Mouse (Mus musculus) MEL (cell line): ENCODE data around the gene Ralgds. TPM values are rescaled to one million over a fixed set of nuclear protein-coding genes. Genes with fewer than 3 reads are reported as not detected.

Experiments
- DNase-seq: peaks from one replicate; pipeline ENCODE4 v3.0.0; 2011; ENCODE audit warnings: low read depth, low spot score
- H3K27ac ChIP-seq: 2 replicates; pipeline ENCODE4 v1.5.1; 2012; ENCODE audit warnings: low read depth, mild to moderate bottlenecking, control low read depth, low read length, moderate library complexity; ENCODE audit not compliant: control insufficient read depth
- H3K27me3 ChIP-seq, 2 experiments: fragments of 150-350 bp in 1 of 2; sonication (generic) in 1 of 2; 2 replicates each; pipeline ENCODE4 v1.6.1; 2012; ENCODE audit warnings: low read length in 2 of 2, mild to moderate bottlenecking in 2 of 2, improper control_type of control experiment in 1 of 2, moderate library complexity in 1 of 2; ENCODE audit not compliant: insufficient read depth in 2 of 2, control insufficient read depth in 1 of 2
- H3K36me3 ChIP-seq, 2 experiments: 2 replicates each; pipeline ENCODE4 v1.6.1; 2012 to 2014; ENCODE audit warnings: low read length in 2 of 2, improper control_type of control experiment in 1 of 2, inconsistent platforms in 1 of 2, mild to moderate bottlenecking in 1 of 2; ENCODE audit not compliant: insufficient read depth in 2 of 2, control insufficient read depth in 1 of 2
- H3K4me1 ChIP-seq, 2 experiments: fragments of 150-350 bp in 1 of 2; sonication (generic) in 1 of 2; 2 replicates each; pipeline ENCODE4 v1.6.1; 2012; ENCODE audit warnings: low read length in 2 of 2, improper control_type of control experiment in 1 of 2, mild to moderate bottlenecking in 1 of 2; ENCODE audit not compliant: insufficient read depth in 2 of 2, control insufficient read depth in 1 of 2
- H3K4me3 ChIP-seq, 2 experiments: fragments of 150-350 bp in 1 of 2; sonication (generic) in 1 of 2; 2 replicates each; pipeline ENCODE4 v1.5.1; 2012; ENCODE audit warnings: low read depth in 2 of 2, low read length in 2 of 2, mild to moderate bottlenecking in 2 of 2, moderate library complexity in 2 of 2, control low read depth in 1 of 2, improper control_type of control experiment in 1 of 2; ENCODE audit not compliant: control insufficient read depth in 1 of 2, insufficient read depth in 1 of 2
- H3K79me2 ChIP-seq: 2 replicates; pipeline ENCODE4 v1.6.1; 2012; ENCODE audit warnings: mild to moderate bottlenecking, low read length, moderate library complexity; ENCODE audit not compliant: control insufficient read depth, poor library complexity, insufficient read depth
- H3K9ac ChIP-seq: 2 replicates; pipeline ENCODE4 v1.6.1; 2012; ENCODE audit warnings: low read depth, mild to moderate bottlenecking, control low read depth, low read length, moderate library complexity; ENCODE audit not compliant: control insufficient read depth, poor library complexity, severe bottlenecking
- H3K9me3 ChIP-seq: fragments of 150-350 bp; sonication (generic); replicated peaks from 2 replicates; pipeline ENCODE4 v1.6.1; 2012; ENCODE audit warnings: mild to moderate bottlenecking, low read length, improper control_type of control experiment, moderate library complexity; ENCODE audit not compliant: insufficient read depth
- BHLHE40 ChIP-seq: IDR thresholded peaks from 2 replicates; pipeline ENCODE4 v1.6.1; 2012; ENCODE audit warnings: low read depth, mild to moderate bottlenecking, inconsistent platforms, low read length, improper control_type of control experiment, borderline replicate concordance
- CHD2 ChIP-seq: IDR thresholded peaks from 2 replicates; pipeline ENCODE4 v1.6.1; 2011; ENCODE audit warnings: low read length, improper control_type of control experiment
- E2F4 ChIP-seq: IDR thresholded peaks from 2 replicates; pipeline ENCODE4 v1.6.1; 2011; ENCODE audit warnings: low read depth, low read length, improper control_type of control experiment, borderline replicate concordance
- ETS1 ChIP-seq: IDR thresholded peaks from 2 replicates; pipeline ENCODE4 v1.6.1; 2012; ENCODE audit warnings: low read depth, mild to moderate bottlenecking, inconsistent platforms, low read length, improper control_type of control experiment, moderate library complexity
- JUND ChIP-seq: IDR thresholded peaks from 2 replicates; pipeline ENCODE4 v1.6.1; 2011; ENCODE audit warnings: low read depth, mild to moderate bottlenecking, improper control_type of control experiment, low read length
- KAT2A ChIP-seq: conservative IDR thresholded peaks from 2 replicates; pipeline ENCODE4 v1.6.1; 2012; ENCODE audit warnings: low read depth, low read length, improper control_type of control experiment, inconsistent platforms
- MAFK ChIP-seq: IDR thresholded peaks from 2 replicates; pipeline ENCODE4 v1.6.1; 2011; ENCODE audit warnings: low read depth, mild to moderate bottlenecking, low read length, improper control_type of control experiment, borderline replicate concordance
- MAX ChIP-seq: IDR thresholded peaks from 2 replicates; pipeline ENCODE4 v1.6.1; 2011; ENCODE audit warnings: low read length, improper control_type of control experiment
- MEF2A ChIP-seq: IDR thresholded peaks from 2 replicates; pipeline ENCODE4 v1.6.1; 2014; ENCODE audit warnings: low read depth, mild to moderate bottlenecking, inconsistent platforms, low read length, improper control_type of control experiment; ENCODE audit not compliant: poor library complexity, insufficient replicate concordance, severe bottlenecking; ENCODE audit errors: extremely low read depth
- MXI1 ChIP-seq: IDR thresholded peaks from 2 replicates; pipeline ENCODE4 v1.6.1; 2011; ENCODE audit warnings: mild to moderate bottlenecking, low read depth, low read length, improper control_type of control experiment
- NELFE ChIP-seq: IDR thresholded peaks from 2 replicates; pipeline ENCODE4 v1.6.1; 2011; ENCODE audit warnings: low read depth, low read length, improper control_type of control experiment
- SIN3A ChIP-seq: IDR thresholded peaks from 2 replicates; pipeline ENCODE4 v1.6.1; 2012; ENCODE audit warnings: low read length, improper control_type of control experiment, inconsistent platforms
- USF1 ChIP-seq: IDR thresholded peaks from 2 replicates; pipeline ENCODE4 v1.6.1; 2014; ENCODE audit warnings: low read depth, mild to moderate bottlenecking, inconsistent platforms, low read length, improper control_type of control experiment, moderate library complexity
- USF2 ChIP-seq, 2 experiments: IDR thresholded peaks; 2 replicates each; pipeline ENCODE4 v1.6.1; 2011 to 2012; ENCODE audit warnings: improper control_type of control experiment in 2 of 2, low read length in 2 of 2, borderline replicate concordance in 1 of 2, inconsistent platforms in 1 of 2, low read depth in 1 of 2, mild to moderate bottlenecking in 1 of 2; ENCODE audit not compliant: insufficient read depth in 1 of 2
- ZKSCAN1 ChIP-seq: IDR thresholded peaks from 2 replicates; pipeline ENCODE4 v1.6.1; 2012; ENCODE audit warnings: low read depth, mild to moderate bottlenecking, inconsistent platforms, low read length, improper control_type of control experiment, moderate library complexity
- polyA plus RNA-seq, 2 experiments: library from polyadenylated mRNA; stranded (reverse) in 1 of 2; unstranded in 1 of 2; fragments of >175 nt in 1 of 2; fragments of >200 nt in 1 of 2; gene quantifications; 2 replicates each; pipeline versions ENCODE4 v1.2.1 to v1.2.4; 2012; ENCODE audit warnings: low replicate concordance in 2 of 2, low read depth in 1 of 2; ENCODE audit not compliant: insufficient read length in 2 of 2, insufficient read depth in 1 of 2, missing spikeins in 1 of 2
- total RNA-seq: library from RNA; depleted of rRNA; stranded (reverse); fragments of 300-350 nt; gene quantifications from 2 replicates; pipeline ENCODE4 v1.2.3, GENCODE M21; 2012

Ralgds gene
- total and polyA plus RNA-seq, 3 experiments, result 4.7 to 11.0 TPM; not detected in 1

DNA sequence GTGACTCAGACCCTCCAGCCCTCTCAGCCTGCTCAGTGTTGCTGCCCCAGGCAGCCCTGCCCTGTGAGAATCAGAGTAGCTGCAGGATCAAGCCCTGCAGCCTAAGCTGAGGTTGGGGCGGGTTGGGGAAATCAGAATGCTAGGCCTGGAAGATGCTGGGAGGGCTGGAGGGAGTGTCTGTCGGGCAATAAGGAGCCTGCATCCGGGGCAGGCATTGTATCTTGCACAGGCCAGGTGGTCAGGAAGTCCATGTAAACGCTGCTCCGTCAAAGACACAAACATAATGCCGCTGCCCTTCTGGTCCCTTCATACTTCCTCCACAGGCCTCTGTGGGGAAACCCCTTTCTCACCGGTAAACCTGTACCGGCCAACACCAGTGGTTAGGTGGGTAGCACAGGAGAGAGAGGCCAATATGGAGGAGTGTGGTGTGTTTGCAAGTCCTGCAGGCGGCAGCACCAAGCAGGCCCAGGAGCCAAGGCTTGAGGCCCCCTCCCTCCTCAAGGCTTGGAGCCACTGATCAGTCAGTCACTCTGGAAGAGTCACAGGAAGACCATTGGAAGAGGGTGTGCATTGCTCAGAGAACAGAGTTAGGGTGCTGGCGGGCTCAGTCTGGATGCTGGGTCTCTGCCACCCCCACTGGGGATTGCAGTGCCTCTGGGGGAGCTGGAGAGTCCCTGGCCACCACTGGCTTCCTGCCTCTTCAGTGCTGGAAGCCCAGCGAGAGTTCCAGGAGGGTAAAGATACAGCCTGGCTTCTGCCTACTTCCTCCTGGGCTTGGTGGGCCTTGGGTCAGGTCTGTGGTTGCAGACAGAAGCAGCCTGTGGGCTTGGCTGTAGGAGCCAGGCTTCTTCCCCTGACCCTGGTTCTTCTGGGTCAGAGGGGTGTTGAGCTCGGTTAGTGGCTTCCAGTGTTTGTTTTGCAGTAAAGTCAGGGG, 13.3 kb downstream of the Ralgds start:
- Histone ChIP-seq H3K4me3 (no peak overlapping the region), H3K36me3 (peaks cover 0 to 2% of the 10 kb centered on the region in 2 experiments; a peak in 1 of 4 replicates), H3K79me2 (no peaks in the 10 kb centered on the region), H3K9ac (no peak overlapping the region), H3K27ac (no peak overlapping the region), H3K9me3 (no peaks in the 10 kb centered on the region), H3K4me1 (peaks cover 0 to 3% of the 10 kb centered on the region in 2 experiments; a peak in 3 of 4 replicates), H3K27me3 (no peaks in the 10 kb centered on the region)
- TF ChIP-seq BHLHE40 (no peak), SIN3A (no peak), CHD2 (no peak), USF1 (no peak), MAX (no peak), ETS1 (no peak), MEF2A (no peak), E2F4 (no peak), KAT2A (no peak), MAFK (no peak), JUND (no peak)
- no peak for DNase-seq

DNA sequence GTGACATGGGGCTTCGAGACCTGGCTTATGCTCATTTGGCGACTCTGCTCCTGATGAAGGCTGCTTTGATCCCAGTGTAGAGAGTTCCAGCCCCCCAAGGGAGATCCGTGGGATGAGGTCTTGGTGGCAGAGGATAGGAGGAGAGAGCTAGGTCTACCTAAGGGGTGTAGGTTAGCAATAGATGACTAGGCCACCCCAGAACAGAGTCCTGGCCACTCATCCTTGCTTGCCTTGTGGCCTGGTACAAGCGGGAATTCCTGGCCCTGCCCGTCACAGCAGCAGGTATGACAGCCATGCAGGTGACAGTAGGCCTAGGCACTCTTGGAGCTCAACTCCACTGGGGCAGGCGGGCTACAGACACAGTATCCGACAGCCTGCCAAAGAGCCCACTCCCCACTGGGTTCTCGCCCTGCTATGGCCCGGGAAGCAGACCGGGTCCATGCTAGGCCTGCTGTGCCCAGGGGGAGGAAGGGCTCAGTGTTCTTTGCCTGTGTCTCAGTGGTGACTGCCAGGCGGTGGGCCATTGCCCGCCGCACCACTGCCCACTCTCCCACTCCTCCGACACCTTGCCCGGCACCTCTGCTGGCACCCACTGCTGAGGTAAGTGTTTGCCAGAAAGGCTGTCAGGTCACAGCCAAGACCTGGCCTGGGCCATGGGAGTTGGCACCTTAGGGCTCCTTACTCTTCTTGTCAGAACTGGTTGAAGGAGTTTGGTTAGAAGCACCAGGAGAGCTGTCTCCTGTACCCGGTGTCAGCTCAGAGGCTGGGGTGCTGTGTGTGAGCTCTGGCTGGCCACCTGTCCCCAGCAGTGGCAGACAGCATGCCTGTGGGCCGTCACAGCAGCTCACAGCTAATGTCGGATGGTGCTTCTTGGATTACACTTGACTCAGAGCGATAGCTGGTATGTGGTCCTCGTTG, 14.8 kb downstream of the Ralgds start:
- no peak overlapping the region for H3K27ac ChIP-seq
- peaks cover 0 to 3% of the 10 kb centered on the region in 2 experiments; a peak in 3 of 4 replicates for H3K4me1 ChIP-seq
- H3K4me3 ChIP-seq, result no peak overlapping the region
- H3K9me3 ChIP-seq, result no peaks in the 10 kb centered on the region
- TF ChIP-seq NELFE (no peak), USF2 (IDR thresholded peaks at IDR 0.05; ENCODE audit: borderline replicate concordance in 1 of 2, insufficient read depth in 1 of 2, low read depth in 1 of 2, low read length in 2 of 2) (no peak), BHLHE40 (no peak), MXI1 (no peak), ZKSCAN1 (no peak), SIN3A (no peak), MEF2A (no peak)
- no peak for DNase-seq
- peaks cover 0 to 2% of the 10 kb centered on the region in 2 experiments; a peak in 1 of 4 replicates for H3K36me3 ChIP-seq
- H3K79me2 ChIP-seq, result no peaks in the 10 kb centered on the region
- no peak overlapping the region for H3K9ac ChIP-seq
- no peaks in the 10 kb centered on the region for H3K27me3 ChIP-seq
